Mouse (Mus musculus) heart, embryonic 14.5 days (tissue): ENCODE data around the gene Vmn1r192. TPM values are rescaled to one million over a fixed set of nuclear protein-coding genes. Genes with fewer than 3 reads are reported as not detected.

Experiments used
- microRNA-seq: library from miRNA; unstranded; fragments of <30 nt; microRNA quantifications from one replicate; pipeline ENCODE4, GENCODE M21; 2016
- polyA plus RNA-seq: library from polyadenylated mRNA; unstranded; fragments of >200 nt; fragmentation: Nextera tagmentation; extraction: Ambion mirVana; gene quantifications from 2 replicates; pipeline ENCODE4 v1.2.1, GENCODE M21; 2014

Gene Vmn1r192
- polyA plus RNA-seq, 1 experiment from 2014 or later: not detected

Small RNA genes lying within 50 kb of the gene (microRNA-seq; reads per million reads assigned to microRNA genes)
- gene Gm23282 (not detected), gene Gm25084 (not detected)

Other genes starting within 250 kb of the Vmn1r192 start
- 6.0 and 7.1 TPM in 2 replicates for gene Zfp184, start 246.0 kb downstream of the Vmn1r192 start, polyA plus RNA-seq
- not detected in 2 replicates for gene Pom121l2, start 209.9 kb downstream of the Vmn1r192 start, polyA plus RNA-seq
- gene Prss16, start 181.4 kb downstream of the Vmn1r192 start, polyA plus RNA-seq: 0.88 TPM in 1 of 2 replicates, not detected in the other
- gene Hist1h2ah, start 155.6 kb downstream of the Vmn1r192 start, polyA plus RNA-seq: 2.9 and 6.8 TPM in 2 replicates
- 1.9 and 2.3 TPM in 2 replicates for gene Hist1h2bk, start 155.3 kb downstream of the Vmn1r192 start, polyA plus RNA-seq
- 8.1 and 9.3 TPM in 2 replicates for gene Hist1h4i, start 149.8 kb downstream of the Vmn1r192 start, polyA plus RNA-seq
- gene Hist1h2ag, start 148.2 kb downstream of the Vmn1r192 start, polyA plus RNA-seq: 9.7 and 11.2 TPM in 2 replicates
- 2.5 and 2.6 TPM in 2 replicates for gene Hist1h2bj, start 147.9 kb downstream of the Vmn1r192 start, polyA plus RNA-seq
- not detected in 2 replicates for gene Vmn1r188, start 106.7 kb downstream of the Vmn1r192 start, polyA plus RNA-seq
- not detected in 2 replicates for gene Vmn1r189, start 85.3 kb downstream of the Vmn1r192 start, polyA plus RNA-seq
- gene Vmn1r191, start 7.2 kb downstream of the Vmn1r192 start, polyA plus RNA-seq: not detected in 2 replicates
- not detected in 2 replicates for gene Vmn1r193, start 32.0 kb upstream of the Vmn1r192 start, polyA plus RNA-seq
- not detected in 2 replicates for gene Vmn1r194, start 53.1 kb upstream of the Vmn1r192 start, polyA plus RNA-seq
- gene Vmn1r195, start 79.4 kb upstream of the Vmn1r192 start, polyA plus RNA-seq: not detected in 2 replicates
- gene Vmn1r196, start 98.8 kb upstream of the Vmn1r192 start, polyA plus RNA-seq: not detected in 2 replicates
- not detected in 2 replicates for gene Vmn1r197, start 133.4 kb upstream of the Vmn1r192 start, polyA plus RNA-seq
- not detected in 2 replicates for gene Vmn1r198, start 159.2 kb upstream of the Vmn1r192 start, polyA plus RNA-seq
- gene Vmn1r199, start 188.7 kb upstream of the Vmn1r192 start, polyA plus RNA-seq: not detected in 2 replicates
- gene Vmn1r200, start 199.2 kb upstream of the Vmn1r192 start, polyA plus RNA-seq: not detected in 2 replicates